Mouse (Mus musculus) lung, embryonic 16.5 days (tissue): ENCODE data around the gene 2210017I01Rik. TPM values are rescaled to one million over a fixed set of nuclear protein-coding genes. Genes with fewer than 3 reads are reported as not detected.

Source experiments
- ATAC-seq: fragments of 200-750 bp; cut with Nextera tagmentation; 2 replicates; pipeline ENCODE4 v1.8.0; 2017; ENCODE audit warnings: low read depth, mild to moderate bottlenecking, moderate library complexity
- H3K27ac ChIP-seq: fragments of 300-500 bp; sonication (generic); 2 replicates; pipeline ENCODE4 v1.5.1; 2014; ENCODE audit warnings: mild to moderate bottlenecking, control low read depth, low read length
- H3K27me3 ChIP-seq: fragments of 300-500 bp; sonication (generic); 2 replicates; pipeline ENCODE4 v1.6.1; 2014; ENCODE audit warnings: low read depth, low read length, mixed read lengths; ENCODE audit not compliant: control insufficient read depth, insufficient read depth
- H3K36me3 ChIP-seq: fragments of 300-500 bp; sonication (generic); 2 replicates; pipeline ENCODE4 v1.6.1; 2014; ENCODE audit warnings: low read length; ENCODE audit not compliant: control insufficient read depth, insufficient read depth
- H3K4me1 ChIP-seq: fragments of 300-500 bp; sonication (generic); replicated peaks from 2 replicates; pipeline ENCODE4 v1.6.1; 2014; ENCODE audit warnings: low read length, mixed read lengths; ENCODE audit not compliant: control insufficient read depth, insufficient read depth
- H3K4me2 ChIP-seq: fragments of 300-500 bp; sonication (generic); 2 replicates; pipeline ENCODE4 v1.6.1; 2014; ENCODE audit warnings: low read depth, low read length, control low read depth
- H3K4me3 ChIP-seq: fragments of 300-500 bp; sonication (generic); 2 replicates; pipeline ENCODE4 v1.5.1; 2014; ENCODE audit warnings: mild to moderate bottlenecking, low read length, control low read depth
- H3K9ac ChIP-seq: fragments of 300-500 bp; sonication (generic); 2 replicates; pipeline ENCODE4 v1.6.1; 2014; ENCODE audit warnings: low read length, control low read depth
- H3K9me3 ChIP-seq: fragments of 300-500 bp; sonication (generic); 2 replicates; pipeline ENCODE4 v1.6.1; 2016; ENCODE audit warnings: low read length; ENCODE audit not compliant: control insufficient read depth
- WGBS: fragments of 180-500 bp; shearing (Covaris S2); extraction: QIAGEN DNeasy Blood & Tissue Kit; methylation state at CpG from one replicate; pipeline ENCODE4 v1.1.7; 2014; 5-methylcytosine and 5-hydroxymethylcytosine counted together
- polyA plus RNA-seq: library from polyadenylated mRNA; unstranded; fragments of >200 nt; fragmentation: Nextera tagmentation; extraction: Ambion mirVana; gene quantifications from 2 replicates; pipeline ENCODE4 v1.2.1, GENCODE M21; 2015

2210017I01Rik gene
- not detected in 2 replicates for polyA plus RNA-seq

DNA sequence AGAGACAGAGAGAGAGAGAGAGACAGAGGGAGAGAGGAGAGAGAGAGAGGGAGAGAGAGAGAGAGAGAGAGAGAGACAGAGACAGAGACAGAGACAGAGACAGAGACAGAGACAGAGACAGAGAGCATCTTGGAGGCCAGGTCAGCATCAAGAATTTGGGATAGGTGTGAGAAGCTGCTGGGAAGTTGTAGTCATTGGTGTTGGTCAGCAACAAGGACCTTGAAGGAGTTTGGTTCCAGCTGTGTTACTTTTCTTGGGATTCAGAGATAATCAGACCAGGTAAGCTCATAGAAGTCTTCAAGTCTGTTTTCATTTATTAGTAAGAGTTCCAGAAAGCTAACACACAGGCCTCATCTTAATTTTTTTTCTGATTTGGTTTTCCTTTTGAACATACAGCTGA, at the start of gene 2210017I01Rik:
Gene 2210017I01Rik, minus strand, starts transcription at position 101 of the 400 bp plus-strand sequence.
- H3K4me3 ChIP-seq, result no peak within 1 kb of the TSS
- H3K9ac ChIP-seq, result no peak within 1 kb of the TSS
- H3K27ac ChIP-seq, result no peak within 1 kb of the TSS
- H3K4me1 ChIP-seq, result no peaks in the 10 kb centered on the region
- H3K27me3 ChIP-seq, result no peaks in the 10 kb centered on the region
- H3K4me2 ChIP-seq, result no peak within 1 kb of the TSS
- H3K9me3 ChIP-seq, result no peaks in the 10 kb centered on the region
- no peak for ATAC-seq
- no peaks in the 10 kb centered on the region for H3K36me3 ChIP-seq

DNA sequence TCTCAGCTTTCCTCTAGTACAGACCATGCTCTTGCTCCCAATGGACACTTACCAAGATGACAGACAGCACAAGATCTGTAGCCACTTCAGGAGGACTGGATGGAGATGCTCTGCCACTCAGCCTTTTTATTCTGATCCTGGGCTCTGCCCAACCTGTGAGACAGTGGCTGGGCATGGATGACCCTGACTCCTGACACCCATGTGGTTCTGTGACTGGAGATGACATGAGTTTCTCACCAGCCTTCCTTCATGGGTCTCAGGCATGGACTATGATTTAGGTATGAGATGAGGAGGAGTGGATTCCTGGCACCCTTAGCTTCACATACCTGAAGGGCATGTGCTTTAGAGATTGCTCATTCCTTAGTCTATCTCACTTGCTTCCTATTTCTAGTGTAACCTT, 49.5 kb upstream of the 2210017I01Rik start, which contains the start of gene Lce1b:
Gene Lce1b, minus strand, starts transcription at position 101 of the 400 bp plus-strand sequence.
- H3K9ac ChIP-seq, result no peak within 1 kb of the TSS
- H3K27me3 ChIP-seq, result no peaks in the 10 kb centered on the region
- H3K27ac ChIP-seq, result no peak within 1 kb of the TSS
- no peaks in the 10 kb centered on the region for H3K4me1 ChIP-seq
- H3K9me3 ChIP-seq, result no peaks in the 10 kb centered on the region
- H3K4me2 ChIP-seq, result no peak within 1 kb of the TSS
- ATAC-seq, result no peak
- H3K4me3 ChIP-seq, result no peak within 1 kb of the TSS
- no peaks in the 10 kb centered on the region for H3K36me3 ChIP-seq

DNA sequence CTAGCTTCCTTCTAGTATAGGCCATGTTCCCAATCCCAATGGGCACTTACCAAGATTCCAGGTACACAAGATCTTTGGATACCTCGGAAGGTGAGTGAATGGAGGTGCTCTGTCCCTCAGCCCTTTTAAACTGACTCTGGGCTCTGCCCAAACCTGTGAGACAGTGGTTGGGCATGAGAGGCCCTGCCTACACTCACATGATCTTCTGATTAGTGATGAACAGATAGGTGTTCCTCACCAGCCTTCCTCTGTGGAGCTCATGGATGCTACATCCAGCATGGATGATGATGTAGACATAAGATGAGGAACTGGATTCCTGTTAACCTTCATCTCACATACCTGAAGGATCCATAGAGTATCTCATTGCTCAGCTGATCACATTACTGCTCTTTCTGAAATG, 40.9 kb upstream of the 2210017I01Rik start, which contains the start of gene Lce1a1:
Gene Lce1a1, minus strand, starts transcription at position 101 of the 400 bp plus-strand sequence.
- ATAC-seq, result no peak
- Histone ChIP-seq H3K9ac (no peak within 1 kb of the TSS), H3K4me2 (no peak within 1 kb of the TSS), H3K27ac (no peak within 1 kb of the TSS), H3K36me3 (no peaks in the 10 kb centered on the region), H3K9me3 (no peaks in the 10 kb centered on the region), H3K4me3 (no peak within 1 kb of the TSS), H3K4me1 (no peaks in the 10 kb centered on the region), H3K27me3 (no peaks in the 10 kb centered on the region)
- WGBS, result 73% methylated on average over 1 of the region's 1 CpGs

DNA sequence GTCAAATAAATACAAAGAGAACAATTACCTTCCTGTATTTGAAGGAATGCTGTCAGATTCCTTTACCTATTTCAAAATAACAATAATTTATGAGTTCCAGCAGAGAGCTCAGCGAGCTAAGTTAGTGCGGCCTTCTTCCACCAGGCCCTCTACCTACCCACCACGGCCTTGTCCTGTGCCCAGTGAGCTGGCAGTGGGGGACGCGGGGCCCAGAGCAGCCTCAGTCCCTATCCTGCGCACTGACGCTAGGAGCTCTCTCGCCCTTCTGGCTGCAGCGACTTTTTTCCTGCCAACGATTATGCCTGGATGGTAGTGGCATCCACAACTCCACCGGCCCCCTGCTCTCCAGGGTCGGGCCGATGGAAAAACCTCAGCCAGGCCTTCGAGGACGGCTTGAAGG, 32.6 kb upstream of the 2210017I01Rik start:
- Histone ChIP-seq H3K9ac (no peak overlapping the region), H3K36me3 (no peaks in the 10 kb centered on the region), H3K4me2 (no peak overlapping the region), H3K27ac (no peak overlapping the region), H3K4me3 (no peak overlapping the region), H3K27me3 (no peaks in the 10 kb centered on the region), H3K9me3 (no peaks in the 10 kb centered on the region), H3K4me1 (no peaks in the 10 kb centered on the region)
- no peak for ATAC-seq
- WGBS, result 89% methylated on average over 15 of the region's 15 CpGs

DNA sequence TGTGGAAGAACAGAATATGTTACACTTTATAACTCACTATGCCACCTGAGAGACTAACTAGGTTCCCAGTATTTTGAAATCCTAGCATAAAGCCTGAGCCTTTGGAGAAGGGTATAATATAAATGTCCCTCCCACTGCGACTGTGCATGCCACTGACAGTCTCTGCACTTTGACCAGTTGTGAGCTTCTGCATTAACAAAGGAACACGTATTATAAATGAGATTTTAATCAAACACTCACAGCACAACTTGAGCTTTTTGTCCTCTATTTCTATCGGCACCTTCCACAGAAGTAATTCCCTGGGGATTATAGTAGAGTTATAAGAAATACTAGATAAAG, 31.3 kb upstream of the 2210017I01Rik start:
- H3K27me3 ChIP-seq, result no peaks in the 10 kb centered on the region
- 66% methylated on average over 3 of the region's 3 CpGs for WGBS
- no peak overlapping the region for H3K9ac ChIP-seq
- no peak for ATAC-seq
- H3K36me3 ChIP-seq, result no peaks in the 10 kb centered on the region
- no peaks in the 10 kb centered on the region for H3K4me1 ChIP-seq
- H3K9me3 ChIP-seq, result no peaks in the 10 kb centered on the region
- no peak overlapping the region for H3K4me2 ChIP-seq
- H3K27ac ChIP-seq, result no peak overlapping the region
- H3K4me3 ChIP-seq, result no peak overlapping the region

DNA sequence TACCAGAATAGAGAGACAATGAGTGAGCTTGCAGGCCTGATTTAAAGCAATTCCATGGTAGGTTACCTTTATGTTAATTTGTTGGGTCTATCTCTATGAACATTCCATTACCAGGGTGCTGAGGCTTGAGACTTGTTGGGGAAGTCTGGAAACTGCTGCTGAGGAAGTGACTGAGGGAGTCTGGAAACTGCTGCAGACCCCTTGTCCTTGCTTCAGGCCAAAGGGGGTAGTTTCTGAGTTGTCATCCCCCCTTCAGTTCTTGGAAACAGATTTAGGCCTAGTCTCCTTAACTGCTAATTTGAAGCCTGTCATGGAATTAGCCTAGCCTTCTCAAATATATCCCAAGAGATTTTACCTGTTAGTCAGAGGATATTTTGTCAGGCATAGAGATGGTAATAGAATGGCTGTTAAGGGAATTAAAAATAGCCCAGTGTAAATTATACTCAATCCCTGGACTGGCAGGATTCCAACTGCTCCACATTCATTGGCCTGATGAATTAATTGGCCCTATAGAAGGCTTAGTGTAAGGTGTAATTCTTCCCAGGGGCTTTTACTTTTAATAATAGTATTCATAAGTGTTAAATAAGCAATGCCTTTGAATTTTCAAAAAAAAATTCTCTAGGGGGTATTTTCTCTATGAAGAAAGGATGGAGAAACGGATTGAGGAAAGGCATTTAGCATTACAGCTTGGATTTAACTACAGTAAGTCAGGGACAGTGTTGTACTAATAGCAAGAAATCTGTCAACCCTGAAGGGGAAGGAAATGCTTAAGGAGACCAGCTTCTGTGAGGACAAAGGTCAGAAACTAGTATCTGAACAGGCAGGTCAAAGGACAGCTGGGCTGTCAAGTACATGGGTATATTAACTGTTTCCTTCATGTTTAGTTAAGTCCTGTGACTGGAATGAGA, 30.7 kb upstream of the 2210017I01Rik start:
- H3K27ac ChIP-seq, result no peak overlapping the region
- 56% methylated on average over 1 of the region's 1 CpGs for WGBS
- H3K27me3 ChIP-seq, result no peaks in the 10 kb centered on the region
- no peak overlapping the region for H3K4me3 ChIP-seq
- H3K4me1 ChIP-seq, result no peaks in the 10 kb centered on the region
- ATAC-seq, result no peak
- no peak overlapping the region for H3K9ac ChIP-seq
- H3K36me3 ChIP-seq, result no peaks in the 10 kb centered on the region
- H3K4me2 ChIP-seq, result no peak overlapping the region
- no peaks in the 10 kb centered on the region for H3K9me3 ChIP-seq

DNA sequence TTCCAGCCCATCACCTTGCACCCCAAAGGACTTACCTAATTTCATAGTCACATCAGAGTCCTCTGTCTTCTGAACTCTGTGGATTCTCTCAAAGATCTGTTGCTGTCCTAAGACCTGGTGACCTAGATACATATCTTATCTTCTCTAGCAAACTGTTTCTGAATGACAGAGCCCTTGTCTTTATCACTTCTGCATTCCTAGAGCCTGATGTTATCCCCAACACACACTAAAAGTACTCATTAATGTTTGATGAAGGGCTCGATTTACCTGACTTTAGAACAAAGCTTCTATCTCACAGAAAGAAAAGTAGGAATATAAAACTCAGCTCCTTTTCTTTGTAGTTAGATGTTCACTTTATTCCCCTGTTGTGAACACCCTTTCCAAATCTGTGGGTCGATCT, 14.3 kb upstream of the 2210017I01Rik start, which contains the start of gene Lce6a:
Gene Lce6a, minus strand, starts transcription at position 101 of the 400 bp plus-strand sequence.
- Histone ChIP-seq H3K27ac (no peak within 1 kb of the TSS), H3K4me1 (no peaks in the 10 kb centered on the region), H3K9ac (no peak within 1 kb of the TSS), H3K4me3 (no peak within 1 kb of the TSS), H3K4me2 (no peak within 1 kb of the TSS), H3K36me3 (no peaks in the 10 kb centered on the region), H3K27me3 (no peaks in the 10 kb centered on the region), H3K9me3 (no peaks in the 10 kb centered on the region)
- ATAC-seq, result no peak
- 39% methylated on average over 2 of the region's 2 CpGs for WGBS

DNA sequence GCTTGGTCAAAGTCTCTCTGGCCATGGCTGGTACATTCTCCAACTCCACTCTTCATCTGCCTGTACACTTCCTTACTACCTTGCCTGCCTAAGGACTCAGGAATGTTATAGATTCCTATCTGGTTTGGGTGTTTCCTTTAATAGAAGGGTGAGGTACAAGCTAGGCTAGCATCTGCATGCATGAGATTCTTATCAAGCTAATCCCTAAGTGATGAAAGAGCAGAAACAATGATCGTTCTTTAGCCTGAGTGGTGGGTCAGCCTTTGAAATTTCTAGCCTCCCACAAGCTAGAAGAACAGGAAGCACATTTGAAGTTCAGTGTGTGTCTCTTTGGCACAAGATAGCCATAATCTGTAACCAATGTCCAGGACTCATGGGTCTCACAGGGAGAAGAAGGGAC, 2.5 kb upstream of the 2210017I01Rik start:
- 27% methylated on average over 1 of the region's 1 CpGs for WGBS
- ATAC-seq, result no peak
- H3K27ac ChIP-seq, result no peak overlapping the region
- H3K9ac ChIP-seq, result no peak overlapping the region
- no peaks in the 10 kb centered on the region for H3K4me1 ChIP-seq
- H3K36me3 ChIP-seq, result no peaks in the 10 kb centered on the region
- H3K9me3 ChIP-seq, result no peaks in the 10 kb centered on the region
- H3K4me3 ChIP-seq, result no peak overlapping the region
- H3K27me3 ChIP-seq, result no peaks in the 10 kb centered on the region
- H3K4me2 ChIP-seq, result no peak overlapping the region

DNA sequence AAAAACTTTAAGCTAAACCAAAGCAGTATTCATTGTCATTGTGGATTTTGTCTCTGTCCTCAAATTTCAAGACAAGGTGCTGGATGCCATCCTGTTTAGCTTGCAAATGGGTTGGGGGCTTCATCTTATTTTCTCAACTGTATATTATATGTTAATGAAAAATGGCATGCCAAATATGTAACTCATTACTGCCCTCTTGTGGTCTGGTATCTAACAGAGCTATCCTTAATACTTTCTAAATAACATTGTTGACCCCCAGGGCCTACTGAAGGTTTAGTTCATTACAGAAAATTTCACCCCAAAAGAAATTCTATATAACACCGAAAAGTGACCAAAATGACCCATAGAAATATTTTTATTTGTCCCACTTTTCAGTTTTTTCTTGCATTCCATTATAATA, 5.1 kb downstream of the 2210017I01Rik start:
- ATAC-seq, result no peak
- no peaks in the 10 kb centered on the region for H3K36me3 ChIP-seq
- no peak overlapping the region for H3K4me2 ChIP-seq
- H3K27ac ChIP-seq, result no peak overlapping the region
- H3K27me3 ChIP-seq, result no peaks in the 10 kb centered on the region
- no peak overlapping the region for H3K4me3 ChIP-seq
- WGBS, result 39% methylated on average over 1 of the region's 1 CpGs
- H3K9me3 ChIP-seq, result no peaks in the 10 kb centered on the region
- no peak overlapping the region for H3K9ac ChIP-seq
- no peaks in the 10 kb centered on the region for H3K4me1 ChIP-seq
